Mouse (Mus musculus) hindbrain, embryonic 15.5 days (tissue): ENCODE data around the gene AI854703. TPM values are rescaled to one million over a fixed set of nuclear protein-coding genes. Genes with fewer than 3 reads are reported as not detected.
A peak's percentile ranks its signal among the peaks of the same experiment; 100 is the strongest.
"Not testable (repeated sequence)": the region's sequence is repeated elsewhere in the genome, so short reads cannot be mapped to it uniquely, and the experiment has no call there.

Source experiments
- ATAC-seq: fragments of 200-750 bp; cut with Nextera tagmentation; 2 replicates; pipeline ENCODE4 v1.8.0; 2017; ENCODE audit warnings: low read depth, moderate number of reproducible peaks, moderate TSS enrichment; ENCODE audit not compliant: low FRiP score
- H3K27ac ChIP-seq: fragments of 300-500 bp; sonication (generic); replicated peaks from 2 replicates; pipeline ENCODE4 v1.5.1; 2015; ENCODE audit warnings: mild to moderate bottlenecking, inconsistent platforms
- H3K27me3 ChIP-seq: fragments of 300-500 bp; sonication (generic); 2 replicates; pipeline ENCODE4 v1.6.1; 2015; ENCODE audit warnings: control low read depth, inconsistent platforms
- H3K36me3 ChIP-seq: fragments of 300-500 bp; sonication (generic); 2 replicates; pipeline ENCODE4 v1.6.1; 2015; ENCODE audit warnings: control low read depth, inconsistent platforms
- H3K4me1 ChIP-seq: fragments of 300-500 bp; sonication (generic); replicated peaks from 2 replicates; pipeline ENCODE4 v1.6.1; 2015; ENCODE audit warnings: control low read depth, inconsistent platforms
- H3K4me2 ChIP-seq: fragments of 300-500 bp; sonication (generic); 2 replicates; pipeline ENCODE4 v1.6.1; 2015; ENCODE audit warnings: moderate library complexity, mild to moderate bottlenecking, inconsistent platforms
- H3K4me3 ChIP-seq: fragments of 300-500 bp; sonication (generic); 2 replicates; pipeline ENCODE4 v1.5.1; 2015; ENCODE audit warnings: mild to moderate bottlenecking, inconsistent platforms
- H3K9ac ChIP-seq: fragments of 300-500 bp; sonication (generic); 2 replicates; pipeline ENCODE4 v1.6.1; 2015; ENCODE audit warnings: inconsistent platforms
- H3K9me3 ChIP-seq: fragments of 300-500 bp; sonication (generic); 2 replicates; pipeline ENCODE4 v1.6.1; 2016; ENCODE audit warnings: control low read depth, inconsistent platforms
- WGBS: fragments of 180-500 bp; shearing (Covaris S2); methylation state at CpG from one replicate; pipeline ENCODE4 v1.1.7; 2015; 5-methylcytosine and 5-hydroxymethylcytosine counted together
- polyA plus RNA-seq: library from polyadenylated mRNA; unstranded; fragments of >200 nt; fragmentation: Nextera tagmentation; extraction: Ambion mirVana; gene quantifications from 2 replicates; pipeline ENCODE4 v1.2.1, GENCODE M21; 2015

AI854703 gene
- polyA plus RNA-seq, 1 experiment from 2014 or later, result 27.1 TPM

- 89% methylated on average over 8 of the region's 8 CpGs for WGBS
- H3K4me2 ChIP-seq, ATAC-seq, H3K27me3 ChIP-seq, H3K9me3 ChIP-seq, H3K27ac ChIP-seq, H3K9ac ChIP-seq, H3K4me3 ChIP-seq: not testable (repeated sequence)
- Histone ChIP-seq H3K36me3 (peaks cover 24% of the 10 kb centered on the region), H3K4me1 (peaks cover 11% of the 10 kb centered on the region)
These were observed 4.2 kb upstream of the AI854703 start for GRCm38 (mm10) chr6:48622186-48622843.

DNA sequence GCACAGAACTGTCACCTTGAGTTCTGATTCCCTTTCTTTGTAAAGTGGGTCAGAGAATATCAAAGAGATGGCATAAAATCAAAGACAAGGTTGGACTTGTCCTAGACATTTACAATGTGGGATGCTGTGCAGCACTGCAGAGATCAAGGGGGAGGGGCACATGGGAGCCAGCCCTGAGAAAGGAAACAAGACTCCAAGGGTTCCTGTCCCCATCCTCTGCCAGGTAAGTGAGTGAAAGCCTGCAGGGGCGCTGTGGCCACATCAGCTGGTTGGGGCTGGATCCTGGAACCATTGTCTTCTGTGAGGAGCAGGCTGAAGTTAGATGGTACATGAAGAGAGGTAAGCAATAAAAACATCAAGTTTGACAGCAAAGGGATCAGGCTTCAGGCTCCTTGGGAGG, 3.1 kb upstream of the AI854703 start:
- Histone ChIP-seq H3K4me3 (no peak overlapping the region), H3K27ac (no peak overlapping the region), H3K4me2 (no peak overlapping the region), H3K36me3 (peaks cover 24% of the 10 kb centered on the region), H3K4me1 (peaks cover 22% of the 10 kb centered on the region), H3K27me3 (peaks cover 13% of the 10 kb centered on the region), H3K9ac (no peak overlapping the region), H3K9me3 (no peaks in the 10 kb centered on the region)
- no peak for ATAC-seq
- WGBS, result 33% methylated on average over 1 of the region's 1 CpGs

GRCm38 (mm10) chr6:48626984-48627383, 420 bp downstream of the AI854703 start:
- Histone ChIP-seq H3K9me3 (no peaks in the 10 kb centered on the region), H3K4me3 (peak overlapping the region; percentile 57), H3K4me1 (peaks cover 42% of the 10 kb centered on the region), H3K27ac (no peak overlapping the region), H3K36me3 (no peaks in the 10 kb centered on the region), H3K9ac (peak overlapping the region; percentile 61), H3K27me3 (peaks cover 15% of the 10 kb centered on the region), H3K4me2 (peak overlapping the region; percentile 85)
- WGBS, result 1% methylated on average over 32 of the region's 32 CpGs
- 0 out of 2 replicates have a peak, but pooled peaks have one; percentile 31 for ATAC-seq

DNA sequence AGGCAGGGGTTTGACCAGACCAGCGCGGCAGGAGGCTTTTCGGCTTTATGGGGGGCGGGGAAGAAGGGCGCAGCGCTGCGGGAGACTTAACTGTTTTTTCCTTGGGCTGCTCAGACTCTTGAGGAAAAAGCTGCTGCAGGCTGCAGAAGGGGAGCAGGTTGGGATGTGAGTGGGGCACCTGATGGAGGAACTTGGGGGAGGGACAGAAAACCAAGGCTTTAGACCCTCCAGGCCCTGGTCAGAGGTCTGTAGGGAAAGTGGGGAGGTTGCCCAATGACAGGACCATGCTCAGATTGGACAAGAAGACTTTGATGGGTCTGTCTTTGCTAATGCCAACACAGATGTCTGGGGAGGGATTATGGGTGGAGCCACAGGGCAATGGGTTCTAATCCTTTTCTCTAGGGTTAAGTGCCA, 954 bp downstream of the AI854703 start:
- 4% methylated on average over 7 of the region's 7 CpGs for WGBS
- Histone ChIP-seq H3K27ac (no peak overlapping the region), H3K4me1 (peaks cover 42% of the 10 kb centered on the region), H3K36me3 (no peaks in the 10 kb centered on the region), H3K4me3 (peak overlapping the region; percentile 57), H3K9me3 (no peaks in the 10 kb centered on the region), H3K4me2 (peak overlapping the region; percentile 85), H3K27me3 (peaks cover 15% of the 10 kb centered on the region), H3K9ac (peak overlapping the region; percentile 61)
- no peak for ATAC-seq

DNA sequence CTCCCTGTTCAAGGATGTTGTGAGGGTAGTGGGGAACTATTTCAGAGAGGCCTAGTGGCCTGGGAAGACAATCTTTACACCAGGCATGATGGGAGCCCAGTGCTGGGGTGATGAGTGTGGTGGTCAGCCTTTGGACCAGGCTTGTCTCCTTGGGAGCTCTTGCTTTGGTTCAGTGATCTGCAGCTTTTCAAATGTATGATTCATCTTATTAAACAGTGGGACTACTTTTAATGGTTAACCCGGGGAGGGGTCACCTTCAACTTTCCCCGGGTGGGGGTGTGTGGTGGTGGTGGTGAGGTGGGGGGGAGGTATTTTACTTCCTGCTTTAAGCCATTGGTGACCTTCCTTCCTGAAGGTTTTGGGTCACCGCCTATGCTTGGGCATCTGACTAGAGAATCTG, 1.8 kb downstream of the AI854703 start:
- no peak for ATAC-seq
- Histone ChIP-seq H3K9ac (no peak overlapping the region), H3K27me3 (peaks cover 15% of the 10 kb centered on the region), H3K36me3 (no peaks in the 10 kb centered on the region), H3K27ac (no peak overlapping the region), H3K4me2 (peak overlapping the region; percentile 94), H3K9me3 (no peaks in the 10 kb centered on the region), H3K4me1 (peaks cover 42% of the 10 kb centered on the region), H3K4me3 (0 out of 2 replicates have a peak overlapping the region, but pooled peaks have one; percentile 53)
- WGBS, result 84% methylated on average over 3 of the region's 3 CpGs

GRCm38 (mm10) chr6:48628808-48629660, 2.5 kb downstream of the AI854703 start:
- H3K4me2 ChIP-seq, result peak overlapping the region; percentile 94
- H3K9ac ChIP-seq, result peak overlapping the region; percentile 61
- WGBS, result 11% methylated on average over 54 of the region's 54 CpGs
- H3K9me3 ChIP-seq, result no peaks in the 10 kb centered on the region
- peak overlapping the region; percentile 53 for H3K4me3 ChIP-seq
- ATAC-seq, result peak; percentile 70
- H3K36me3 ChIP-seq, result no peaks in the 10 kb centered on the region
- peak overlapping the region; percentile 77 for H3K27ac ChIP-seq
- peaks cover 15% of the 10 kb centered on the region for H3K27me3 ChIP-seq
- peaks cover 42% of the 10 kb centered on the region for H3K4me1 ChIP-seq

GRCm38 (mm10) chr6:48629661-48630034, 3.1 kb downstream of the AI854703 start:
- Histone ChIP-seq H3K27me3 (peaks cover 15% of the 10 kb centered on the region), H3K4me3 (peak overlapping the region; percentile 53), H3K4me1 (peaks cover 42% of the 10 kb centered on the region), H3K36me3 (no peaks in the 10 kb centered on the region), H3K9me3 (no peaks in the 10 kb centered on the region), H3K27ac (peak overlapping the region; percentile 77), H3K9ac (peak overlapping the region; percentile 61), H3K4me2 (peak overlapping the region; percentile 94)
- WGBS, result 24% methylated on average over 13 of the region's 13 CpGs
- no peak; the same call in 1 of the 2 replicates for ATAC-seq

- Histone ChIP-seq H3K4me3 (no peak overlapping the region), H3K9ac (no peak overlapping the region), H3K36me3 (no peaks in the 10 kb centered on the region), H3K27ac (no peak overlapping the region), H3K27me3 (peaks cover 12% of the 10 kb centered on the region), H3K4me2 (no peak overlapping the region), H3K9me3 (no peaks in the 10 kb centered on the region), H3K4me1 (peaks cover 42% of the 10 kb centered on the region)
- ATAC-seq, result no peak
- WGBS, result 93% methylated on average over 8 of the region's 8 CpGs
These were observed 4.3 kb downstream of the AI854703 start for GRCm38 (mm10) chr6:48630831-48631230.

GRCm38 (mm10) chr6:48635105-48635504, 8.5 kb downstream of the AI854703 start:
- H3K9me3 ChIP-seq, result no peaks in the 10 kb centered on the region
- no peaks in the 10 kb centered on the region for H3K36me3 ChIP-seq
- H3K4me2 ChIP-seq, result no peak overlapping the region
- 0 out of 2 replicates have a peak, but pooled peaks cover 3% of the 10 kb centered on the region for H3K4me1 ChIP-seq
- no peak overlapping the region for H3K9ac ChIP-seq
- no peaks in the 10 kb centered on the region for H3K27me3 ChIP-seq
- no peak overlapping the region for H3K4me3 ChIP-seq
- ATAC-seq, result no peak
- H3K27ac ChIP-seq, result no peak overlapping the region
- WGBS, result 89% methylated on average over 2 of the region's 2 CpGs

DNA sequence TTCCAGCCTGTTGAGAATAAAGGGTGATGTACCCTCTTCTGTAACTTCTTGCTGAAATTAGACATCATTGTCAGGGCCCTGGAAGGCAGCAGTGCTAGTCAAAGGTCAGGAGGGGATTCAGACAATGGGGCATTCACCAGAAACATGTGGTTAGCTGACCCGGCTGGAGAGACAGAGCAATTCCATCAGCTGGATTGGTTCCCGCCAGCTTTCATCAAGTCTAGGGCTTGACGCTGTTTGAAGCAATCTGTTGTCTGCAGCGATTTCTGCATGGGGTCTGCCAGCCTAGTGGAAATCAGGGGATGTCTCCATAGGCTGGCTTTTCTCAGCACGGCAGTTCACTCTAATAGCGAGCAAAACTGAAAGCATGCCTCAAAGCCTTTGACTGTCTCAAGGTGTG, 10.0 kb downstream of the AI854703 start:
- H3K9ac ChIP-seq, result no peak overlapping the region
- no peak overlapping the region for H3K4me2 ChIP-seq
- no peak for ATAC-seq
- 33% methylated on average over 6 of the region's 6 CpGs for WGBS
- no peaks in the 10 kb centered on the region for H3K9me3 ChIP-seq
- H3K36me3 ChIP-seq, result no peaks in the 10 kb centered on the region
- H3K4me3 ChIP-seq, result no peak overlapping the region
- H3K27ac ChIP-seq, result no peak overlapping the region
- H3K4me1 ChIP-seq, result no peaks in the 10 kb centered on the region
- no peaks in the 10 kb centered on the region for H3K27me3 ChIP-seq

GRCm38 (mm10) chr6:48637811-48638500, 11.4 kb downstream of the AI854703 start:
- no peak overlapping the region for H3K4me3 ChIP-seq
- no peak overlapping the region for H3K9ac ChIP-seq
- no peak overlapping the region for H3K27ac ChIP-seq
- no peak overlapping the region for H3K4me2 ChIP-seq
- H3K4me1 ChIP-seq, result no peaks in the 10 kb centered on the region
- no peak for ATAC-seq
- H3K36me3 ChIP-seq, result no peaks in the 10 kb centered on the region
- 59% methylated on average over 6 of the region's 6 CpGs for whole genome bisulfite sequencing
- H3K27me3 ChIP-seq, result no peaks in the 10 kb centered on the region
- no peaks in the 10 kb centered on the region for H3K9me3 ChIP-seq

DNA sequence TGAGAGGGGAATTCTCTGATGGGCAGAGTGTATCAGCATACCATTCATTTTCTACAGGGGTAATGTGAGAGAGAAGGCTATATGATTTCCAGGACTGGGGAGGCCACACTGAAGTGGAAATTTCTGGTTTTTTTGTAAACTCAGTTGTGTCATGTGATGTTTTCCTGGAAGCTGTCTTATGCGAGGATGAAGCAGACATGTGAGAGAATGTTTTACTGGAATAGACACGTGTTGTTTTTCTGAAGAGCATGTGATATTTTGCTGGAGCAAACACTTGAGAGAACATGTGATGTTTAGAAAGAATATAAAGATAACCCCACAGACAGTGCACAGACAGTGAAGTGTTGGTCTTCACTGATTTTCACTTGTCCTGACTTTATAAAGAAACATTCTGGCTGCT, 12.0 kb downstream of the AI854703 start:
- no peak for ATAC-seq
- H3K4me3 ChIP-seq, result no peak overlapping the region
- no peaks in the 10 kb centered on the region for H3K36me3 ChIP-seq
- no peaks in the 10 kb centered on the region for H3K27me3 ChIP-seq
- no peak overlapping the region for H3K9ac ChIP-seq
- WGBS, result 74% methylated on average over 2 of the region's 2 CpGs
- no peaks in the 10 kb centered on the region for H3K4me1 ChIP-seq
- no peaks in the 10 kb centered on the region for H3K9me3 ChIP-seq
- no peak overlapping the region for H3K27ac ChIP-seq
- H3K4me2 ChIP-seq, result no peak overlapping the region
